Mouse (Mus musculus): ENCODE data around the gene Phc2. TPM values are rescaled to one million over a fixed set of nuclear protein-coding genes. Genes with fewer than 3 reads are reported as not detected.

Phc2 gene
- total RNA-seq, 2 experiments from 2014 or later: 15.5 to 17.8 TPM

DNA sequence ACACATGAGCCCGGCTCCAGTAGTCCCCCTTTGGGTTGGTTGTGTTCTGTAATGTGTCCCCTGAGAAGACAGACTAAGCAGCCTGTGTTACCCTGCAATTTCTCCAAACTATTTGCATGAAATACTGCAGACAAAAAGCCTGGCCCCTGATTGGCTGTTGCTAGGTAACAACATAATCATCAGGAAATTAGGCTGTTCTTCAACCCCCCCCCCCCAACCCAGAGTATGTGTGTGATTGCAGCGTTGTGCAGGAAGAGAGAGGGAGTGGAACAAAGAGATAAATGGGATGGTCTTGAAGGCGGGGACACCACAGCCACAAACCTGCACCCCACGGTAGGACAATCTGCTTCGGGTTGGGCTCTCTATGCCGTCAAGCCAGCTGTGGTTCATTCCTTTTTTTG is 34.0 kb downstream of the Phc2 start:
- intact Hi-C loops (cut with DNase I): no loop called here

DNA sequence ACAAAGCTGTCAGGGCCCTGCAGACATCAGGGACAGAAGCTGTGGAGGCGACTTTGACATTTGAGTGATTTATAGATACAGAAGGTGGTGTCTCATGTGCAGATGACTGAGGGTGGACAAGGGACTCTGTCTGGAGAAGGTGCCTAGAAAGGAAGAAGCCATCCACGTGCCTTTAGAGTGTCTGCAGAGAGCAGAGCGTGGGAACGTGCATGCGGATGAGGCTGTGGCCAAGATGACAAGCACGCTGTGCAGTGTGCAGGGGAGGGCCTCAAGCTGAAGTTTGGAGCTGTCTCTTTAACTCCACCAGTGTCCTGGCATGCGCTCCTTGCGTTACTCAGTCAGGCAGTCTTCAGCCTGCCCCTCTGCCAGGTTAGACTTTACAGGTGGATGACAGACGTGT is 34.5 kb downstream of the Phc2 start:
- intact Hi-C loops (cut with DNase I): no loop called here
- DNase-seq: no peak

More for the DNA sequence above, 34.0 kb downstream of the Phc2 start:
- no peak for DNase-seq

DNA sequence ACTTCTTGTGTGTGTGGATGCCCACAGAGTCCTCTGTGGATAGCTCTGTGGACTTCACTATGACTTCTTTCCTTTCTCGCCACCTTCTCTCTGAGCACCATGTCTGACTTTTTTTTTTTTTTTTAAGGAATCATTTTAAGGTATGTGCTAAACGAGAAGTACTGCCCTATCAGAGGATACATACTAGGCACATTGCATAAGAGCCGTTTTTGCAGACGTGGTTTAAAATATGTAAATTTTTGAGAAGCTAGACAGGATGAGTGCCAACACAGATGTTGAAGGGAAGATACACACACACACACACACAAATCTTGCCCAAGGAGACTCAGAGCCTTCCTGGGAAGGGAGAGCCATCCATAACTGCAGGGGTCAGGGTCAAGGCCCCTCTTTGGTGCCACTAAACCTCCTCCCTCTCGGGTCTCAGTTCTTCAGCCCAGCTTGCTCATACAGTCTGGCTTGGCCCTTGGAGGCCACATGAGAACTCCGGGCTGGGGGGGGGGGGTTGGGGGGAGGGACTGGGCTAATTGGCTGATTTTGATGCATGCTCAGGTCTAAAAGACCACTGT is 35.3 kb downstream of the Phc2 start:
- no peak for DNase-seq
- intact Hi-C loops (cut with DNase I): no loop called here

DNA sequence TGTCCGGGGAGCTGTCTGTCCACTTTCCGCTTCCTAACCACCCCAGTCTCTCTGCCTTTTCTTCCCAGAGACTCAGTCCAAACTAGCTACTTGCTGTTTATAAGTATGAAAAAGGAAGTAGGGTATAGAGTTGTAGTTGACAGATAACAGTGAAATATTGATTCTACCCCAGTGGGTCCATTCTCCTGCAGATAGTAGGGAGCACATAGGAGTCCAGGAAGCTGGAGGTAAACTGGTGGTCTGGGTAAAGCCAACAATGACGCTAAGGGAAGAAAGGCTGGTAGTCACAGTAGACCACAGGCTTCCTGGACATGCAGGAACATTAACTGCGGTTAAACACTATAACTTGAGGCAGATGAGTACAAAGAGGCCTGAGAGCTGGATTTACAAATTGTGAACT is 36.7 kb downstream of the Phc2 start:
- no peak for DNase-seq
- intact Hi-C loops (cut with DNase I): no loop called here

DNA sequence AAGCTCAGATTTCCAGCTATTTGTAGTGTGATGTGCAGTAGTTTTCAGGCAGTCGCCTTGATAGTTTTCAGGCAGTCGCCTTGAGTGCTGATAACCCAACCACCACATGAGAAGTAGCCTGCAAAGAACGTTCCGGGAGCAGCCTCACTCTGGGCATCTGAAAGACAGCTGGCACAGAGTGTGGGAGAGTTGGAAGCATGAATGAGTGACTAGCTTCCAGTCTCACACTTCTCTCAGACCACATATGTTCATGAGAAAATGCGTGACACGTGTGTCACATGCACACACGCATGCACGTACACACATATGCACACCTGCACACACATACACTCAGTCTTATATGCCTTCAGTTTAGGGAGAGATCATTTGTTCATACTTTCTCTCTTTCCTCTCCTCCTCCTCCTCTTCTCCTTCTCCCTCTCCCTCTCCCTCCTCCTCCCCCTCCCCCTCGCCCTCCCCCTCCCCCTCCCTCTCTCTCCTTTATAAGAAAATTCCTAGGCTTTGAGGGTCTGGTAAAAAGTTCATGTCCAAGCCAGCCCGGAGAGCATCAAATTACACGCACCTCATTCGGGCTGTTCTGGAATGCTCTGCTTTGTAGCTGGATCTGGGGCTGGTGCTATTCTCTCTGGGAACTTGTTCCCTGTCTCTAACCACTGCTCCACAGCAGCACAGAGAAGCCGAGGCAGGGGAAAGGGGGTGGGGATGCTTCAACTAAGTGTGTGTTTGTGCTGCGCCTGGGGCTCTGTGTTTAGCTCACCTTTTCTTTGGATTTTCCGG is 37.8 kb downstream of the Phc2 start:
- intact Hi-C loops (cut with DNase I): no loop called here
- no peak for DNase-seq

DNA sequence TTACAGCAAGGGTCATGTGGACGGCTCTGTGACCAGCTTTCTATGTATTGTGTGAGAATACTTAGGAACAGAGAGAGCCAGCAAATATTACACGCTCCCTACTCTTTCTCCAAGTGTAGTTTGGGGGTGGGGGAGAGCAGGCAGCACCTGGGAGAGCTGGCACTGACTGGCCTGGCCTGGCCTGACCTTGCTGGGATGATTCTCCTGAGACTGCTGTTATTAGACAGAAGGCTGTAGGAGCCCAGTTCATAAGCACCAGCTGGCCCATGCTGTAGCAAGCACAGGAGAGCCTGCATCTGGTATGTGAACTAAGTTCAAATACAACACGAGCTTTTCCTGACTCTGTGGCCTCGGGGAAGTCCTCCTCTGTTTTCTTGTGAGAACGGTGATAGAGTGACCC is 38.7 kb downstream of the Phc2 start:
- intact Hi-C loops (cut with DNase I): no loop called here
- no peak for DNase-seq

DNA sequence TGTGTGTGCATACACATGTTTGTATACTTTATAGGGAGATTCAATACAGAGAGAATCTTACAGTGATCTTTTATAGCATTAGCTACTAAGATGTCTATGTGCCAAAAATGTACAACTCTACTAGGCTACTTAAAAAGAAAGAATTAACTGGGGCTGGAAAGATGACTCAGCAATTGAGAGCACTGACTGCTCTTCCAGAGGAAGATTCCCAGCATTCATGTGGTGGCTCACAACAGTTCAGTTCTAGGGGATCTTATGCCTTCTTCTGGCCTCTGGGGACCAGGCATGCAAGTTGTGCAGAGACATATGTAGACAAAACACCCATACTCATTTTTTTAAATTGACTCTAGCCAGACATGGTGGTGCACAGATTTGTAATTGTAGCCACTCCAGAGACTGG is 39.8 kb downstream of the Phc2 start:
- intact Hi-C loops (cut with DNase I): no loop called here
- no peak for DNase-seq

DNA sequence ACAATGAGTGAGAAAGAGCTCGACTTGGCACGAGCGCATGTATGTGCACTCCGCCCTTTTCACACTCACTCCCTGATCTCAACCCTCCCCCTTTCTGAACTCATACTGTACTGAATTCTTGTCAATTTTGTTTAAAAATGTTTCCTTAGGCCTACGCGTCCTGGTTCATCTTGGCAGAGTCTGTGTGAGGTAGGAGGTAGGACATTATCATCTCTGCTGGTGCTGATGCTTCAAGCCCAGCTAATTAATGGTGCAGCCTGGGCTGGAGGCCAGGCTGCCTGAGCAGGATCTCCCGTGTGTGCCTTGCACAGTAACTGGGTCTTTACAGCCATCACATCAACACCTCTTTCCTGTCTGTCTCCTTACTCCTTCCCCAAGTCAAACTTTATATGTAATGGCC is 40.6 kb downstream of the Phc2 start:
- intact Hi-C loops (cut with DNase I): no loop called here
- no peak for DNase-seq

DNA sequence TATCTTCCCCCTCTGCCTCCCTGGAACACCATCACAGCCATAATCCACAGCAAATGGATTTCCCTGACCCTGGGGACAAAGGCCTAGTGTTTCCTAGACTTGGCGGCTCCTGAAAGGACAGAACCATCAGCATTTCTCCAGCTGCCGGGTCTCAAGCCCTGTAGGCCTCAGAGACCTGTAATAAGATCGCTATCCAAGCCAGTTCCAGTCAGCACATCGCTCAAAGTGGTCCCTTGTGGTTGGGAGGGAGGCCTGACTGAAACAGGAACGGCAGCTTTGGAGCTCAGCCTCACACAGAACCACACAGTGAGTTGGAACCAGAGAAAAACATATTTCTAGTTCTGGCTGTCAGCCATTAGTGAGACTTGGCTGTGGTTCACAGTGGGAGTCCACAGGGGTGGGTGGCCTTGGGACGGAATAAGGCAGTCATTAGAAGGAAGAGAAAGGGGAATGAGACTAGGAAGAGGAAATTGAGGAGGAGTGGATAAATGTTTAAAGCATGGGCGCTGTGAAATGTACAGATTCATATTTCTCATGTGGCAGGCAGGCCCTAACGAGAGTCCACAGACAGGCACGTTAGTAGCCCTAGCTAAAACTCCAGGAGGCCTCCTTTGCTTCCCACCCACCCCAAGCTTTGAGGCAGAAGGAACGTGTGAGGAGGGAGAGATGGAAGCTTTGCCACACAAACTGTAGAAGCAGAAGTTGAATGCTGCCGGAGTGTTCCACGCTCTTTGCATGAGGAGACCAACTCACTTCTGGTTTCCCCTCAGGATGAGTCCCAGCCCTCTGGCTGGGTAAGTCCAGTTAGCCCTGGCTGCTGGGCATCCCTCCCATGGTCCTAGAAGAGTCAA is 43.7 kb downstream of the Phc2 start:
- intact Hi-C loops (cut with DNase I): no loop called here
- DNase-seq: peak; percentile 55 to 62

DNA sequence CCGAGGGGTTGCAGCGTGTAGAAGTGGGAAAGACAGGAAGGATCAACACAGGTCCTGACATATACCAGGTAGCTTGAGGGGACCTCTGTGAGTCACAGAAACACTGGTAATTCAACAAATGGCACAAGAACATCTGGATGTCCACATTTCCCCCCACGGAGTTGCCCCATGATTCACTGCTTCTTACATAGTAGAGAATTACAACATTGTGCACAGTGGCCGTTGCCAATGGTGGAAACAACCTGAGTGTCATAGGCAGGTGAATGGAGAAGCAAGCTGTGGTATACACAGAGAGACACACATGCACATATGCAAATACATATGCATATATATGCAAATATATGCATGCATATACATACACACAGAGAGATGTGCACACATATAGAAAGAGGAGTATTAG is 45.4 kb downstream of the Phc2 start:
- intact Hi-C loops (cut with DNase I): no loop called here
- DNase-seq: no peak

DNA sequence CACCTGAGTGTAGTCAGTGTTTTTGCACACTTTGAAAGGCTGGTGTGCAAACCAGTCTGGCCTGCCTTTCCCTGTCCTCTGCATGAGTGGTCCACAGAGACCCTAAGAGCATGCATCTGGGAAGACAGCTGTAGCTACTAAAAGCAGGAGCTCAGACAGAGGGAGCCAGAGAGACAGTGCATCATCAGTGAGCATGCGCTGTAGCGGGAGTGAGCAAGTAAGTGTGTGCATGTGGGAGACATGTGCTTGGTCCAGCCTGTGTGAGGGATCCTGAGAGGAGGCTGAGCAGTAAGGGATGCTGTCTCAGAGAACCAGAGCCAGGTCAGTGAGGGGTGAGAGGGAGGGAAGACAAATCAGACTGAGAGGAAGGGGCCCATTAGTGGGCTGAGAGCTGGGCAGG is 46.0 kb downstream of the Phc2 start:
- intact Hi-C loops (cut with DNase I): no loop called here
- DNase-seq: no peak

DNA sequence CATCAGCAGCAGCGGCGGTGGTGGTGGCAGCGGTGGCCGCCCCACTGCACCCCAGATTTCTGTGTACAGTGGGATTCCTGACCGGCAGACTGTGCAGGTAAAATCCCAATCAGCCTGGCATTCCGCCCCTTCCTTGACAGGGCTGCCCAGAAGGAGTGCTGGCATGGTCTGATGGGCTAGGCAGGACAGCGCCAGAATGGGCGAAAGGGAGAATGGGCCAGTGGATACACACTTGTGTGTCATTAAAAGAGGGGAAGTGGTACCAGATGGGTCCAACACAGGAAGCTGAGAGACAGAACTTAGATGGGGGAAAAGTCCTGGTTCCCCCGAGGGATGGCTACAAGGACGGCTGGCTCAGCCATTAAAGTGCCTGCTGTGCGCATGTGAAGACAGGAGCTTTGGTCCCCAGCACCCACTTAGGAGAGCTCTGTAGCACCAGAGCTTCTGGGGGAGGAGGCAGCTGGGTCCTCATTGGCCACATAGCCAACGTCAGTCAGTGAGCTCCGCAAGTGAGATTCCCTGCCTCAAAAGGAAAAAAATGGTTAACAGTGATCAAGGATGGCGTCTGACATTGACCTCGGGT is 50.7 kb downstream of the Phc2 start:
- DNase-seq: no peak
- intact Hi-C loops (cut with DNase I): no loop called here

DNA sequence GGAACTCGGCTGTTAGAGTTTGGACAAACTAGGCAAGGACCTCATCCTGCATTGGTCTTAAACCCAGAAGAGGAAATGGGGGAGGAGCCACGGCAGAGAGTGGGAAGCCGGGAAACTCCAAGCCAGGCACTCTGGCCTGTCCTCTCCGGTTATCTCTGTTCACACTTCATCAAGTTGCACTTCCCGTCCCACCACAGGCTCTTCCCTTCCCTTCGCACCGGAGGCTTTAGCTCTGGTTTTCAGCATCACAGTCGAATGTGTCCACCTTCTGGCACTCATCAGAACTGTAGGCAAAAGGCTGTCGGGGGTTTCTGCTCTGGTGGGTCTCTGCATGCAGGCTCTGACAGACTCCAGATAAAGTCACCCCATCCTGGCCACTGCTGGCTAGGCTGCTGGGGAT is 52.1 kb downstream of the Phc2 start:
- intact Hi-C loops (cut with DNase I): no loop called here
- no peak for DNase-seq

DNA sequence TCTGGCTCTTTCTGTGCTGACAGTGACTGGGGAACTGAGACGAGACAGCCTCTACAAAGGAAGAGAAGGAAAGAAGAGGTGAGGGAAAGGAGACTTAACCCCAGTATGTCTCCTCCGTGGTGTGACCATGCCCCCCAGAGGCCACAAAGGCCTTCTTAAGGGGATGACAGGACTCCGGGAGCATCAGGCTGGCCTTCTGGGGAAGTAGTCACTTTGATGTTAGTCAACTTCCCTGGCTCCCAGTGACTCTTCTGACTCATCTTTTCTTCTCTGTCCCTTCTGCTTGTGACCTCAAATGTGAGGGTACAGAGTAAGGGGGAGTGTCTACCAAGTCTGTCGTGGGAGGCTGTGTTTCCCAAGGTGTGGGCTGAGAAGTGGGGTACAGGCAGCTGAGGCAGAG is 52.9 kb downstream of the Phc2 start:
- intact Hi-C loops (cut with DNase I): no loop called here
- DNase-seq: no peak

DNA sequence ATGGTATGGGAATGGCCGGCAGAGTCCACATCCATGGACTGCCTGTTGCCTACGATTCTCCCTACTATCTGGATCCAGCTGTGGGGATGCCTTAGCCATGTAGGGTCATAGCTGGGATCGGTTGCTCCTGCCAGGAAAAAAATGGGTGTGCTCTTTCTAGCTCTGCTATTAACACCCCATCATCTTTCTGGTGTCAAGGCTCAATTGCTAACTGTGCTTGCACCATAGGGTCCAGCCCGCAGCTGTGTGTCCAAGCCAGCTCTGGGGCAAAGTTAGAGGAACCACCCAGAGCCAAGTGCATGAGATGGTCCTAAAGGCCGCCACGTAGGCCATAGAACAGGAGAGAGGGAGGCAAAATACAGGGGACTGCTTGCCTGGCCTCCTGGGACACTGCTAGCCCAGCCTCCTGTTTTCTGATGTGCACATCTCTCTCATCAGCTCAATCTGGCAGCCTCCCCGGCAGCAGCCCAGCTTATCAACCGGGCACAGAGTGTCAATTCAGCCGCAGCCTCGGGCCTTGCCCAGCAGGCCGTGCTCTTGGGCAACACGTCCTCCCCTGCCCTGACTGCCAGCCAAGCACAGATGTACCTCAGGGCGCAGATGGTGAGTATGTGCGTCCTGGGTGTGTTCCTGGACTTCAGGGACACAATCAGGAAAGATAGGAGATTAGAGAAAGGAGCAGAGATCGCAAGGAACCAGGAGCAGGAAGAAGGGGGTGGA is 54.7 kb downstream of the Phc2 start:
- no peak for DNase-seq
- intact Hi-C loops (cut with DNase I): no loop called here

DNA sequence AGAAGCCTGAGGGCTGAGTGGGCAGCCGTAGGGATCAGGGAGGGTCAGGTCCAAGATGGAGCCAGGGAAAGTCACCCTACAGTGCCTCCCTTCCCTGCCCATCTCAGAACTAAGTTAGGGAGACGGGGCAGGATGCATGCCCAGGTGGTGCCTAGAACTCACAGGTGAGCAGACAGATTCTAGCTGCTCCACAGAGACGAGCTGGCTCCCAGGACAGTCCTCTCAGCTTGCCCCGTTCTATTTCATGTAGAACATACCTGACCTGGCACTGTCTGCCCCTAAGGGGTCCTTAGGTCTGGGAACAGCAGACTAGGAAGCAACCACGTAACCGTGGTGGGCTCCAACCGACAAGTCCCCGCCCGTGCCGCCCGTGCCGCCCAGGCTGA is 55.3 kb downstream of the Phc2 start:
- intact Hi-C loops (cut with DNase I): loop anchor here (5.0 kb wide), 1 partner anchor 97 kb away; the partner anchor contains the start of gene Zscan20
- DNase-seq: no peak

DNA sequence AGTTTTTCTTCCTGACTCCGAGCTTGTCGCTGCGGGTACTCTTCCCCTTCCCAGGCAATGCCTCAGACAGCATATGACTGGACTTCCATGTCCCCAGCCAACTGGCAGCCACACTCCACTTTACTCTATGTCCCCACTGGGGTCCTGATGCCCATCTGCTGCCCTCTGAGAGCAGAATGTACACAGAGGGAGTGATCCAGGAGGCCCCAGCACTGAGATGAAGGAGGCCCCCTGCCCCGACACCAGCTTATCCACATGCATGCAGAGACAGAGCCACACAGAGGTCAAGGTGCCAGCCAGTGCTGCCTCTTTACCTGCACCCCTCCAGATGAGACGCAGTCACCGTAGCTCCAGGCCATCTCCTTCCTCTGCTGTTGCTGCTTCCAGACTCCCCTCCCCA is 55.8 kb downstream of the Phc2 start:
- intact Hi-C loops (cut with DNase I): loop anchor here (5.0 kb wide), 1 partner anchor 98 kb away; the partner anchor contains the start of gene Zscan20

DNA sequence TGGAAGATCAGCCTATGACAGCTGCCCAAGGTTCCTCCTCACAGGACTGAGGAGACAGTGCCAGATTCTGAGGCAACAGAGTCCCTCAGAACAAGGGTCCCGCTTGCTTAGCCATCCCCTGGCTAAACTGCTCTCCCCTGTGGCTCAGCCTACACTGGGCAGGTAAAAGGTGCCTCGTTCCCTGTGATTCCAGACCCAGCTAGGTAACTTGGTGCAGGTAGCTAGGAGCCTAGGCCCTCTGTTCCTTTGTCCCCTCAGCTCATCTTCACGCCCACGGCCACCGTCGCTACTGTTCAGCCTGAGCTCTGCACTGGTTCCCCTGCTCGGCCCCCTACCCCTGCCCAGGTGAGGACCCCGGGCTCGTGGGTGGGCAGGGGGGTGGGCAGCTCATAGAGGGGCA is 56.3 kb downstream of the Phc2 start:
- intact Hi-C loops (cut with DNase I): loop anchor here (1.0 to 5.0 kb wide), 2 partner anchors 66 to 98 kb away; partner anchors contain the start of gene Zscan20

More for the DNA sequence above, 55.8 kb downstream of the Phc2 start:
- DNase-seq: no peak

DNA sequence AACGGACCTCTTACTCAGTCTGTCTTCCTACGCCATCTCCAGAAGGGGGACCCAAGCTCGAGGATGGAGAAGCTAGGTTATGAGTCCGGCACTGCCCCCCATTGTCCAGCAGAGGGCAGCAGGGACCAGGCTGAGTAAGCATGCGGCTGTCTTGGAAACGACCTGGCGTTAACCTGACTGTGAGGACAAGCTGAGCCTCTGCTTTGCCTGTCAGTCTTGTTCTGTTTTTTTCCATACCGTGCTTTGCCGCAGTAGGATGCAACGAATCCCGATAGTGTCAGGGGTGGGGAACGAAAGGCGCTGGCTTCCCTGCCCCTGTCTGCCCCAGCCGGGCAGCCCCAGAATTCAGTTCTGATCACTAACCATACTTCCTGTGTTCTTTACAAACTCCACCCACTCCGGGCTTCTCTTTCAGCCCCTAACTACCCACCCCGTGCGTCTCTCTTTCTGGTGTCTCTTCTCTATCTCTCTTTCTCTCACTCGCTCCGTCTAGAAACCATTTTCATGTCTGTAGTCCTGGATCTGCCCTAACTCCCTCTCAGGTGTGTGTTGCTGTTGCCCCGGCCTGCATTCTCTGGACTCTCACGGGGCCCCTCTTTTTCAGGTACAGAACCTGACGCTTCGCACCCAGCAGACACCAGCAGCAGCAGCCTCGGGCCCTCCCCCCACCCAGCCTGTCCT is 57.1 kb downstream of the Phc2 start:
- intact Hi-C loops (cut with DNase I): loop anchor here (1.0 to 5.0 kb wide), 3 partner anchors 65 to 147 kb away; partner anchors contain the start of gene Zscan20

More for the DNA sequence above, 56.3 kb downstream of the Phc2 start:
- DNase-seq: no peak

More for the DNA sequence above, 57.1 kb downstream of the Phc2 start:
- peak; percentile 85 to 86 for DNase-seq
